Mouse (Mus musculus) adrenal gland, postnatal 36 days (tissue): Measurements from ENCODE around the gene Spag6. TPM values are rescaled to one million over a fixed set of nuclear protein-coding genes. Genes with fewer than 3 reads are reported as not detected.

Experiments
- DNase-seq, 2 experiments: peaks; one replicate each; pipeline ENCODE4 v3.0.0; 2021; ENCODE audit warnings: mixed read lengths in 1 of 2
- total RNA-seq, 2 experiments: library from RNA; stranded (reverse); gene quantifications; 2 replicates each; pipeline ENCODE4 v1.2.3; 2021

Gene Spag6
- total RNA-seq, 2 experiments from 2014 or later, result 0.33 TPM; not detected in 1

DNA sequence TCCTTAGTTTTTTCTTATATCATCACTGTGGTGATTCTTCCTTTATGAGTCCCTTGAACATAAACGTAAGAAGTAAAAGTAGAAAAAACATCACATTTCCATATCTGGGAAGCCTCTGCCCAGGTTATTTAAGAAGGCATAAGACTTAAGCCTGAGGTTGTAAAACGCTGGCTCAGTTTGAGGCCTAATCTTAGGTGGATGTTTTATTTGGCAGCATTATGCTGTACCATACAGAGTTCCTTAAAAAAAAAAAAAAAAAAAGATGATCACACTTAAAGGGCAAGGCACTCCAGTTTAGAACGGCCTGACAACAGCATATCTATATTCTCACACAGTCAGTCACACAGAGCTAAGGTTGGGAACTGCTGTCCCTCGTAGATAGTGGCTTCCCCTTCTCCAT, 32.0 kb downstream of the Spag6 start:
- DNase-seq, result no peak

DNA sequence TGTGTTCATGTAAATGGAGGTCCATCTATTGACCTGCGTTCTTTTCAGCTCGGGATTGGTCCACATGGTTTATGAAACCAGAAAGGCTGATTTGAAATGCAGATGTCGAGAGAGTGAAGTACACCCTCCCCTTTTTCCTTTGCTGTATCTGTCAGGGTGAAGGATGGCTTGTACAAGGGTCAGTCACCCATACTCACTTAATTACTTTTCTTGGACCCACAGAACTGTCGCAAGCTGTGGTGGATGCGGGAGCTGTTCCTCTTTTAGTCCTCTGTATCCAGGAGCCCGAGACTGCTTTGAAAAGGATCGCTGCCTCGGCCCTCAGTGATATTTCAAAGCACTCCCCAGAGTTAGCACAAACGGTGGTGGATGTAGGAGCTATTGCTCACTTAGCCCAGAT, 37.9 kb downstream of the Spag6 start:
- no peak for DNase-seq

DNA sequence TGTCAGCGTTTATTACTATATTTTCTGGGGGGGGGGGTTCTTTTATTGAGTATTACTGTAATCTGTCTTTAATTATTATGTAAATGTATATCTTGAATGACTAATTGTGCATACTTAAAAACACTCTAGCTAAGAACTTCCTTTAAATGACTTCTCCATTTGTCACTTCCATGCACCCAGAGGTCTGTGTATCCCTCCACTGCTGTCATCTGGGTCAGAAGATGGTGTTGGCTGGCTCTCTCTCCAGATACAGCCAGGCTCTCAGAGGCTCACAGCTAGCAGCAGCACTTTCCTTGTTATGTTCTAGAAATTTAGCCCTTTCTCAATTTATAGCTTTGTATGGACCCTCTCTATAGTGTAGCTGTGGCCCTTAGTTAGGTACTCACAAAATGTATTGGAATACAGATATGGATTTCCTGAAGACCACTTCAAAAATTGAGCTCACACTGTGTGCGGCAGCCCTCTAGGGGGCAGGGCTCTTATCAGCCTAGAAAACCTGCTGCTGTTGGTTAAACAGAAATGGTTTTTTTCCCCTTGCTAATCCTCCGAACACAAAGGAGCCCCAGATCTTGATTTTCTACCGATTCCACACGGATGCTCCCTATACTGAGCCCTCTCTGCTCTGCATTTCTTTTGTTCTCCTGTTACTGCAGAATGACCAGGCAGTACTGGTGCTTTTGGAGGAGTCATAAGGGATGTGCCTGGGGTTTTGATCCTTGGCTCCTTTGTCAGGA, 40.7 kb downstream of the Spag6 start:
- no peak for DNase-seq

DNA sequence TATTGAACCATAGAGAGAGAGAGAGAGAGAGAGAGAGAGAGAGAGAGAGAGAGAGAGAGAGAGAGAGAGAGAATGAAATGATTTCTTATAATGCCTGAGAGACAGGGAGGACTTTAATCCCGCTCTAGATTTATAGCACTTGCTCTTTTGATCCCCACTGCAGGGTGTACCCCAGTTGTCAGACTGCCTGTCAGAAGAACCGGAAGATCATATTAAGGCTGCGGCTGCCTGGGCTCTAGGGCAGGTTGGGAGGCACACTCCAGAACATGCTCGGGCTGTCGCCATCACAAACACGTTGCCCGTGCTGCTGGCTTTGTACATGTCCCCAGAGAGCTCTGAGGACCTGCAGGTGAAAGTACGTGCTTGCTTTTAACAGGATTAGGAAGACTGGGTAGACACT, 43.2 kb downstream of the Spag6 start:
- DNase-seq, result no peak

DNA sequence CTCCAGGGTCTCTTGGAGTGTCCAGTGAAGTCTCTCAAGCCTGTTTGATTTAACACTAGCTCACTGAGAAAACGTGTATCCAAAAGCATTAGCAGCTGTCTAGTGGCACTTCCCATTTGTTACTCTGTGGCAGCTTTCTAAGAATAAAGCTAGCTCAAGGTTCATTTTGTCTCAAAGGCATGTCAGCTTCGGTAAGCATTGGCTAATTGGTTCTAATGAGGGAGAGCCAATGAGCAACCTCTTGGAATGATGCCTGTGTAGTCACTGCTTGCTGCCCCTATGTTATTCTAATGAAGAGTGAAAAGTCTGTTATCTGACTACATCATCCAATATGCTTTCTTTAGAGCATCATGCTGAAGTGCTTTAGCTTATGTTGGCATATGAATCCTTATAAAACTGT, 45.4 kb downstream of the Spag6 start:
- DNase-seq, result no peak

DNA sequence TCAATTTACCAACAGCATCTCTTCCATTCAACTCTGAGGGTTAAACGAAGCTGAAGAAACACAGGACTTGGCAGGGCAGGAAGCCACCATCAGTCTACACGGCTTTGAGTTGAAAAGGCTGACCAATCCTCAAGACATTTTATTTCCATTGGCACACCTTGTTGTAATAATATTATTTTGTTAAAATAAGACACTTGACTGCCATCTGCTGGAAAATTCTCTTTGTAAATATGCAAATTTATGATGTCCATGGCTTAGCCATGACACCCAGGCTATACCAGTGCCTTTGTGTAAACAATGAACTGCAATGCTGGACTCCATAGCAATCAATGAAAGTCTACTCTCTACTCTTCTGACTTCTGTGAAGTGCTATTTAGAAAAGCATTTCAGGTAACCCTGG, 62.3 kb downstream of the Spag6 start:
- no peak for DNase-seq

DNA sequence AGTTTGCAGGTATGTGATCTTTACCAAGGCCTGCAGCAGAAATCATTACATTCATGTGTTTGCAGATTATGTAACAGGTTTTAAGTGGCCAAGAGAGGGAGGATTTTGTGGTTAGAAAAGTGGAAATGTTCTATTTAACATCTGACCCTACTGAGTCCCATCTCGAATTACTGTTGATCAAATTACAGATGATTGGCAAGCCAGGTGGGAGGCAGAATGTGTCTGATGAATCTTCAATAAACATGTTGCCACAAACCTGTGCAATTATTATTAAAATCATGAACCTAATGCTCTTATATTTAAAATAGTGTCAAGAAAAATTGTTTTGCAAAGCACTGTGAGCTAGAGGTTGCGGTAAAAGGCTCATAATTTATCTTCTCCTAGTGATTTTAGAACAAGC, 71.0 kb downstream of the Spag6 start:
- no peak for DNase-seq

DNA sequence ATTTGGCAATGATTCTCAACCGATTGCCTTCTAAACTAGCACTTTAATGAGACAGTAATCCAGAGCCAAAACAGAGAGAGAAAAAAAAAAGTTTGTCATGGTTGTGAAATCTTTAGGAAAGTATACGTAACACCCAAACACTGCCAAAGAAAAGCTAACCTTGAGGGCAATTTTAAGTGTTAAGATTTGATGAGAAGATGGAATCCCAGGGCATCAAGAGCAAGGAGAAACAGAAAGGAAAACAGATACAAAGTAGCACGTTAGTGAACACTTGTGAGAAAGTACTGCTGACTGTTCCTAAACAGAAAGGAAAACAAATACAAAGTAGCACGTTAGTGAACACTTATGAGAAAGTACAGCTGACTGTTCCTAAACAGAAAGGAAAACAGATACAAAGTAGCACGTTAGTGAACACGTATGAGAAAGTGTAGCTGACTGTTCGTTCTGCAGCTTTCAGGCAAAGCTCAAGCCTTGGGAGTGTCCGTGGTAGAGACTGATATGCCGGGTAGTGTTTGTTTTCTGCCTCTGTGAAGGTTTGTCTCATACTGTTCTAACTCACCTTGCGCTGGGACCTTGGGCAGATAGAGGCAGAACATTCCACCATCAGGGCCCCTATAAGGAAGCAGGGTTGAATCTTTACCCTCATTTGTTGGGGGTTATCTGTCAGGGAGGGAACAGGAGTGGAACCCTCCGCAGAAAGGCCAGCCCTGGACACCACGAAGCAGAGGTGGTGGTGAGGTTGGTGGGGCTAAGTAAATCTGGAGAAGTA, 71.8 kb downstream of the Spag6 start:
- DNase-seq, result peak; percentile 10 to 24

DNA sequence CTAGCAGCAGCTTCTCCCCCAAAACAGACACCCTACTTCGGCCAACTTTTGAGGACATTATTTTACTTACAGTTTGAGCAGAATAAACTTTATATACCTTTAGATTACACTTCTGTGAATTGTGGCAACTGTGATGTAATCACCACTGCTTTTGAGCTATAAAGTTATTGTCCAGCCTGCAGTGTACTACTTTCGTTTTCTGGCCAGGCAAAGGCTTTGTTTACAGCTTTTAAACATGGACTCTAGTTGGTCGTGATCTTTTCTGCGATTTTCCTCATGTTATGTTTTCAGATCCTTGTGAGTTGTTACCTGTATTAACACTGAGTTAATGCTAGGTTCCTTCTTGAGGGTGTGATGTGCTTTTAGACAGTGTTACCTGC, 72.6 kb downstream of the Spag6 start:
- no peak for DNase-seq

DNA sequence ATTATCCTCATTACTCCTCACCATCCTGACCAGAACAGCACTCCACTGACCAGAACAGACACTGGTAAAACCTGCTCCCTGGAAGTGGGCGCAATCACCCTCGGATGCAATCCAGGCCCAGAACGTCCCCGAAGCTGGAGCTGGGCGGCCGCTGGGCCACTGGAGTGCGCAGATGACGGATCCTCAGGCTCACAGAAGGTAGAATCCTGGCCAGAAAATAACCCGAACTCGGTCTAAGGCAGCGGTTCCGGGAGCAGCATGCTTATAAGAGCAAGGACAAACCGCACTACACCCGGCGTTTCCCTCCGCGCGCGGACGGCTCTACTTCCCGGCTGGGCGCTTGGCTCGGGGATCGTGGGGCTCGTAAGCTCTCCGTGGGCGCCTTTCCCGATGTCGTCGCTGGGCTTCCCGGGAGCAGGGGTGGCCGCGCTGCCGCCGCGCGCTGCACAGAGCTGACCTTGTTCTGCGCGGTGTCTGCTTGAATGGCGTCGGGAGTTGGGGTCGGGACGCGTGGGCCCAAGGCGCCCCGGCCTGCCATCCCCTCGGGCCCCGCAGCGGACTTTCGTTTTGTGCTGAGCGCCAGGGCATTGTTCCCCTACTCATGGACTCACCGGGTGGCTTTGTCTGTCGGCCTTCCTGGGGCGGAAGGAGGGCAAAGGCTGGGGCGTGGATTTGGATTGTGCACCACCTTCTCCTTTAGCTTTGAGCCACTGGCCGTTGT, 73.1 kb downstream of the Spag6 start:
- DNase-seq, result peak; percentile 85 to 89

DNA sequence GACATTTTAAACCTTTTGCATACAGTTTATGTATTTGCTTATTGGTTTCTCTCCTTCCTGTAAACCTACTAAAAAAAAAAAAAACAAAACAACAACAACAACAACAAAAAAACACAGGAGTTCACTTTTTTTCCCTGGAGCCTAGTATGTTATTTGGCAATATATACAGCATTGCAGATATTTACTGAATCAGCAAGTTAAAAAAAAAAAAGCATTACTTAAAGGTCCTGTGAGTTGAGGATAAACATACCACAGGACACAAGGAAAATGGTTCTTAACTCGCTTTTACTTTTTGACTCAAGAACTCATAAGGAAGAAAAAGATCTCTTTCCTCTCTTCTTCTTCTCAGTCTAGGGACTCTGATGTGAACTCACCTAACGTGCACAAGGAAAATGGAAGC, 74.6 kb downstream of the Spag6 start:
- DNase-seq, result no peak

DNA sequence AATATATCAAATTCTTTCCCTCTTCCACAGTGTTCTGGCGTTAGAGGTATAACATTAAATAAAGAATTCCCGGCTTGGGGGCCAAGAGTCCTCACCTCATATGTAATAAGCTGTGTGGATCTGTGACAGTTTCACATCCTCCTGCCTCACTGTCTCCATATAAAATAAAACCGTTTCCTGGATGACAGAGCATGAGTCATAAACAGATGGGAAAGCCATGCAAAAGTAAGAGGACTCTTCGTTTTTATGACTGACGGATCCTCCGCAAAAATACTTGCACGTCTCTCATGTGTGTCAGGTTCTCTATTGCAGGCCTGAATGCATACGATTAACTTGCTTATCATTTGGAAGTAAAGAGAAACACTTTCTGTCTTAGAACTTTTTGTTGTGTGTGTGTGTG, 78.6 kb downstream of the Spag6 start:
- no peak for DNase-seq

DNA sequence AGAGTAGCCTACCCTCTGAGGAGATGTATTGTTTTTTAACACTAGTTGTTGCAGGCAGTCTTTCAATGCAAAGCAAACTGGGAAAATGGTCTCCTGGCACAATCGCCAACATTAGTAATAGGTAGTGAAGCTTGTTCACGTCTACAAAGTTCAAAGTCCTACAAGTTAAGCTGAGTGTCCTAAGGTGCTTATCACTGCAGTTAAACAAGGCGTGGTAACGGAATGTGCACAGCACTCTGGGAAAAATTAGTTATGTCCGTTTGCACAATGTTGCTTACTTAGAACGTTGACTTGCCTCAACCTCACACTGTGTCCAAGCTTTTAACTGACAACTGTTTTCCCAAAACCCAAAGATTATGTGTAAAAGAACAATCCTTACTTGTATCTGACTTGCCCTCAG, 80.5 kb downstream of the Spag6 start:
- no peak for DNase-seq

DNA sequence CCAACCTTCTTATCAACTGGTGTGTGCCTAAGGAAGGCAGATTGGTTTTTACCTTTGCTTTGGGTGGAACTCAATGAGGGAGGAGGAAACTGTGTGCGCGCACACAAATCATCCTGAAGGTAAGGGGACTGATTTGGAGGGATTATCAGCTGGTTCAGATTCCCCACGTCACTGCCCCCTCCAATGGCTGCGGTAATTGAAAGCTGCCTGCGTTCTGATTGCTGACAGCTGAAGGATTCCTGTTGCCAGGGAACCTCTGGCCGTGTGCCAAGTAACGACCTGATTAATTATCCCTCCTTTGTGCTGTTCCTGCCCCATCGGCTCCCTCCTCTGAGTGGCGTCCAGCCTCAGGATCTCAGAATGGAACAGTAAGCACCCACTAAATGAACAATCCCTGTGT, 84.4 kb downstream of the Spag6 start:
- peak; percentile 58 to 64 for DNase-seq

DNA sequence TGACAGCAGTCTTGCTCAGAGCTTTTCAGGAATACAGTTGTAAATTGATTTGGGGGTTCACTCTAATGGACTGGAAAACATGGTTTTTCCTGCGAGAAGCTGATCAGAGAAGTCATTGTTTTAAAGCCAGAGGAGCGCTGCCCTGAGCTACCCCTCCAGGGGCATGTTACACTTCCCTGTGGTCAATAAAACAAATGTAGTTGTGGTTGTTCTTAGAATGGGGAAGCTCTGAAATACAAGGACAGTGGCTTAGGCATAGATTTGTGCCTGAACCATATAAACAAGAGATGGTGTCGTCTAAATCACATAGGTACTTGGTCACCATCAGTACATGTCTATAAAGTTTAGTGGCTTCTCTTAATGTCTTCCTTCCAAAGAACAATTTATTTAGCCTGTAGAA, 86.0 kb downstream of the Spag6 start:
- DNase-seq, result no peak

DNA sequence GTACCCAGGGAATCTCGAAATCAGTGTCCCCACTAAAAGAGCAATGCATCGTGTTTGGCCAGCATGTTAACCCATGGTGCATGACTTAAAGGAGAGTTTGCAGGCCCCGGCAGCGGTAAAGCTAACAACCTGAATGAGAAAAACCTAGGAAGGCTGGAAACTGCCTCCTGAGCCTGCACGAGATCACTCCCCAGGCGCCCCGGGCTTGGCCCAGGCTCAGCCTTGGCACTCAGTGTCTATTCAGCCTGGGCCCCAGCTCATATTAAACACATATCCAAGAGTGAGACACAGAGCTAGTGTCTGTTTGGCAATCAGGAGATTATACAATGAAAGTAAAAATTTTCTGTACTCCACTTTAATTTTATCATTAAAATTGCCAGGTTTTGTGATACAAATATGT, 87.5 kb downstream of the Spag6 start:
- peak in 1 of 2 experiments; percentile 50 for DNase-seq

DNA sequence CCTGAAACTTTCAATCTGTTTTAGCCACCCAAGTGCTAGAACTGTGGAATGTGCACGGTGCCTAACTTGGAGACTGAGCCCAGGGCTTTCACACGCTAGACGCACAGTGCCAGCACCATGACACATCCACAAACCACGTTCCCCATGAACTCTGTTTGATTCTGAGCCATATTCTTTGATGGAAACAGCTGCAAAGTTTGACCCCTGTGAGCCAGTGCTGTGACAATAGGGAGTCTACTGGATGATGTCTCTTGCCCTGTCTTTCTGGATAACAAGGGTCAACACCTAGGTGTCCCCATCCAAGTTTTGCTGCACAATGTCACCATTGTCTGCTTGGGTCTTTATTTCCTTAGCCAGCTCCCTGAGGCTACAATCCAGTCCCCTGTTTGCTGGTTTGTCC, 100.4 kb downstream of the Spag6 start:
- no peak for DNase-seq

DNA sequence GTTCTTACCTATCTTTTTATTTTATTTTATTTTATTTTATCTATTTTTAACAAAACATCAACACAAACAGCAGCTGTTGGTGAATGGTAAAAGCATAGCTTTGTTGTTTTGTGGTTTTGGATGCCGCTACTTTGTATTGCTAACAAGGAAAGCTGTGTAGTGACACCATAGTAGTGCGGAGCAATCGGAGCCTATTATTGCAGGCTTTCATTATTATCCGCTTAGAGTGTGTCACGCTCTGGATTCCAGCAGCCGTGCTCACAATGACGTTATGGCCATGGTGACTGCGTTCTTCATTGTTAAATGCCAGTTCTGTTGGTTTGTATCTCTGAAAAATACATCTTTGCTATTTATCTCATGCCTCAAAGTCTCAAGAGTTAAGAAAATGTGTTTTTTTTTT, 103.9 kb downstream of the Spag6 start:
- DNase-seq, result no peak

DNA sequence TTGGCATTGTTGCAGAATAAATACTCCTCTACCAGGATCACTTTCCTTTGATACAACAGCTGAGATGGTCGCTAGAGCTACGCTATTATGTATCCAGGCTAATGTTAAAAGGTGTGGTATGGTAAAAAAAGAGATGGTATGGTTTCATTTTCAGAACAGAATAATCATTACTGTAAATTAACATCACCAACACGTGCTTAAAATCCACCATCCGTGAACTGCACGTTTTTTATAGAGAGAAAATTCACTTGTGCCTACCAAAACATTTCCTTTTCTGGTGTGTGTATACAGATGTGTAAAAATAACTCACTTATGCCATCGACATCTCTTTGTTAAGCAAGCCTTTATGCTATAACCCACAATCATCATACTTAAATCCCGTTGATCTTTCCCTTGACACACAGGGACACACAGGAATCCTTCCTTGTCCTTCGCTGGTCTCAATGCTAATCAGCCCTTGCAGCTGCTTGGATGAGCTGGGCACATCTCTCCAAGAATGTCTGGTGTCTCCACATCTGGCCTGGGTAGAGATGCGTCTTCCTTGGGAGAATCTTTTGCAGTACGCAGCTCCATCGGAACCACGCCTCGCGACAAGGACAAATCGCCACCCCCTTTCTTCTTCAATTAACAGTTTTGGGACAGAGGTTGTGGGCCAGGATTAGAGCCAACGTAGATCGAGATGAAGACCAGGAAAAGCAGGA, 105.6 kb downstream of the Spag6 start:
- DNase-seq, result no peak
